Mouse (Mus musculus) brain, embryonic 14.5 days (tissue): Measurements from ENCODE around the gene Ube4a. TPM values are rescaled to one million over a fixed set of nuclear protein-coding genes. Genes with fewer than 3 reads are reported as not detected.

Source experiments
- DNase-seq: peaks from one replicate; pipeline ENCODE4 v3.0.0-alpha.2; 2011; ENCODE audit warnings: low read depth
- CTCF ChIP-seq: fragments of 200-500 bp; IDR thresholded peaks from 2 replicates; pipeline ENCODE4 v1.5.1; 2012; ENCODE audit warnings: inconsistent platforms, mild to moderate bottlenecking, moderate library complexity, borderline replicate concordance; ENCODE audit not compliant: insufficient read depth, insufficient read length; ENCODE audit errors: extremely low read depth
- POLR2A ChIP-seq: fragments of 200-500 bp; IDR thresholded peaks from 2 replicates; pipeline ENCODE4 v1.6.1; 2012; ENCODE audit warnings: mild to moderate bottlenecking, inconsistent platforms, borderline replicate concordance; ENCODE audit not compliant: poor library complexity, insufficient read depth, insufficient read length, severe bottlenecking; ENCODE audit errors: extremely low read depth
- polyA plus RNA-seq: library from polyadenylated mRNA; depleted of rRNA; stranded (reverse); fragments of >200 nt; gene quantifications from 2 replicates; pipeline ENCODE4 v1.2.3, GENCODE M21; 2012

Gene Ube4a
- polyA plus RNA-seq, 1 experiment = 42.3 TPM

GRCm38 (mm10) chr9:44996590-44996989 is 31.2 kb upstream of the Ube4a start:
- no peak for DNase-seq
- TF ChIP-seq POLR2A (no peak), CTCF (no peak)

DNA sequence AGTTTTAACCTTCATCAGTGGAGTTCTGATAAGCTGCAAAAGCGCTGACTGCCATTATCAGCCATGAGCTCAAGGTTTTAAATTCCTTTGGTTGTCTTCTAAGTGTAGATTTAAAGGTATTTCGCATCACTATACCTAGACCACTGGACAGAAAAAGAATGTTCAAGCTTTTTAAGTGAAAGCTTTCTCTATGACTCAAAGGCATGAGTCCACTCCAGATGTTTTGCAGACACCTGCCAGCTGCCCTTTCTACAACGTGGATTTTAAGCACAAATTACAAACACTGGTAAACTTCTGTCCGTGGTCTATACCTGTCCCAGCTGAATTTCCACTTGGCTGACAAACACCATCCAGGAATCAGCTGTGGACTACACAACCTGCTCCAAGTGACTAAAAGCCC is 29.6 kb upstream of the Ube4a start:
- no peak for DNase-seq

GRCm38 (mm10) chr9:44993268-44993667 is 27.9 kb upstream of the Ube4a start:
- DNase-seq = no peak
- TF ChIP-seq CTCF (no peak), POLR2A (no peak)

More for the DNA sequence above, 29.6 kb upstream of the Ube4a start:
- TF ChIP-seq CTCF = no peak
- no peak for TF ChIP-seq POLR2A

- TF ChIP-seq CTCF (no peak), POLR2A (no peak)
- no peak for DNase-seq
Measured at GRCm38 (mm10) chr9:44992271-44992670, 26.9 kb upstream of the Ube4a start.

DNA sequence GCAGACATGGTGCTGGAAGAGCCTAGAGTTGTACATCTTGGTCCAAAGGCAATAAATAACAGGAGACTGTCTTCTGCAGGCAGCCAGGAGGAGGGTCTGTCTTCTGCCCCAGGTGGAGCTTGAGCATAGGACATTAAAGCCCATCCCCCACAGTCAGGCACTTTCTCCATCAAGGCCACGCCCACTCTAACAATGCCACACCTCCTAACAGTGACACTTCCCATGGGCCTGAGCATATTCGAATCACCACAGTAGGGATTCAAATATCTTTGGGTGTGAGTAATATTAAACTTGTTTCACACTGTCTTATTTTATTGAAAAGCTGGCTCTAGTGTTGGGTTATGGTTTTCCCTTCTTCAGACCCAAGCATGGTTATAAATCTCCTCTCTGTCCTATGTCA is 26.4 kb upstream of the Ube4a start:
- TF ChIP-seq POLR2A = no peak
- TF ChIP-seq CTCF = no peak
- no peak for DNase-seq

DNA sequence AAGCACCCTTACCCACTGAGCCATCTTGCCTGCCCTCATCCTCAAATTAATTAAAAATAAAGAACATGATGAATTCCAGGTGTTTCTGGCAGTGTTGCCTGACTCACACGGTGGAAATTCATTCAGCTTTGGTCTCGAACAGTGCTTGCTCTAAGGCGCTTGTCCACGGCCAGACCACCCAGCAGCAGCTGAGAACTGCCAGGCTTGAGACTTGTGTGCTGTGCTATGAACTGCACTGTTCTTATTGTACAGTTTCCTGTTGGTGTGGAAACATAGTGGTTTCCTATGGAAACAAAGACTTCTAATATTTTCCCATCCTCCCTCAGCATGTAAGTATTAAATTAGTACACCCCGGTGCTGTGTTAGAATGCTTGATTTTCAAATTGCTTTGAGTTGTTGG is 21.6 kb upstream of the Ube4a start:
- TF ChIP-seq CTCF (no peak), POLR2A (no peak)
- DNase-seq = no peak

GRCm38 (mm10) chr9:44986242-44986781 is 20.9 kb upstream of the Ube4a start:
- TF ChIP-seq CTCF = no peak
- no peak for TF ChIP-seq POLR2A
- no peak for DNase-seq

- no peak for DNase-seq
- no peak for TF ChIP-seq CTCF
- no peak for TF ChIP-seq POLR2A
Measured at GRCm38 (mm10) chr9:44985721-44986161, 20.3 kb upstream of the Ube4a start.

GRCm38 (mm10) chr9:44983001-44983400 is 17.6 kb upstream of the Ube4a start:
- DNase-seq = no peak
- TF ChIP-seq POLR2A (no peak), CTCF (no peak)

- TF ChIP-seq POLR2A (no peak), CTCF (no peak)
- no peak for DNase-seq
Measured at GRCm38 (mm10) chr9:44982531-44982930, 17.1 kb upstream of the Ube4a start.

GRCm38 (mm10) chr9:44982081-44982480 is 16.7 kb upstream of the Ube4a start:
- TF ChIP-seq CTCF = no peak
- no peak for TF ChIP-seq POLR2A
- DNase-seq = no peak

- TF ChIP-seq CTCF = no peak
- no peak for TF ChIP-seq POLR2A
- DNase-seq = no peak
Measured at GRCm38 (mm10) chr9:44981676-44982075, 16.3 kb upstream of the Ube4a start, which contains the start of gene Cd3d. TSS of gene Cd3d (plus strand) at chr9:44981786.

GRCm38 (mm10) chr9:44981104-44981503 is 15.7 kb upstream of the Ube4a start:
- TF ChIP-seq CTCF (no peak), POLR2A (no peak)

GRCm38 (mm10) chr9:44980242-44980641 is 14.8 kb upstream of the Ube4a start, which contains the start of gene Cd3g:
TSS of gene Cd3g (minus strand) at chr9:44980431.
- DNase-seq = no peak
- TF ChIP-seq POLR2A (no peak), CTCF (no peak)

More at GRCm38 (mm10) chr9:44981104-44981503, 15.7 kb upstream of the Ube4a start:
- no peak for DNase-seq
